Mouse (Mus musculus): ENCODE measurements around the gene Ralgapa2. TPM values are rescaled to one million over a fixed set of nuclear protein-coding genes. Genes with fewer than 3 reads are reported as not detected.

Ralgapa2 gene
- polyA plus RNA-seq, 1 experiment: 21.1 TPM

- peaks cover 5% of the 10 kb centered on the region; the same call in 1 of the 2 replicates for H3K4me1 ChIP-seq (ENCODE audit: control insufficient read depth, insufficient read depth, low read length)
- no peak for DNase-seq
- no peak for TF ChIP-seq POLR2A (IDR thresholded peaks at IDR 0.05; ENCODE audit: borderline replicate concordance, extremely low read depth, low read depth, low read length)
- TF ChIP-seq CTCF (IDR thresholded peaks at IDR 0.05; ENCODE audit: insufficient read depth, low read length): no peak
These were observed 187.0 kb downstream of the Ralgapa2 start for GRCm38 (mm10) chr2:146324907-146325715.

GRCm38 (mm10) chr2:146324140-146324906 is 187.8 kb downstream of the Ralgapa2 start:
- WGBS: 93% methylated on average over 3 of the region's 3 CpGs
- TF ChIP-seq CTCF (IDR thresholded peaks at IDR 0.05; ENCODE audit: insufficient read depth, low read length) (no peak), POLR2A (IDR thresholded peaks at IDR 0.05; ENCODE audit: borderline replicate concordance, extremely low read depth, low read depth, low read length) (no peak)

More at GRCm38 (mm10) chr2:146324907-146325715, 187.0 kb downstream of the Ralgapa2 start:
- WGBS: 54% methylated on average over 15 of the region's 15 CpGs
- H3K4me3 ChIP-seq (replicated peaks; ENCODE audit: extremely low read depth, low read depth, low read length): no peak overlapping the region

GRCm38 (mm10) chr2:146323528-146323927 is 188.6 kb downstream of the Ralgapa2 start:
- Histone ChIP-seq H3K4me1 (ENCODE audit: control insufficient read depth, insufficient read depth, low read length) (peaks cover 5% of the 10 kb centered on the region; the same call in 1 of the 2 replicates), H3K4me3 (replicated peaks; ENCODE audit: extremely low read depth, low read depth, low read length) (no peak overlapping the region)
- TF ChIP-seq POLR2A (IDR thresholded peaks at IDR 0.05; ENCODE audit: borderline replicate concordance, extremely low read depth, low read depth, low read length) (no peak), CTCF (IDR thresholded peaks at IDR 0.05; ENCODE audit: insufficient read depth, low read length) (no peak)
- no peak for DNase-seq
- 89% methylated on average over 4 of the region's 4 CpGs for WGBS

More at GRCm38 (mm10) chr2:146324140-146324906, 187.8 kb downstream of the Ralgapa2 start:
- H3K4me3 ChIP-seq (replicated peaks; ENCODE audit: extremely low read depth, low read depth, low read length): no peak overlapping the region
- DNase-seq: no peak
- peaks cover 5% of the 10 kb centered on the region; the same call in 1 of the 2 replicates for H3K4me1 ChIP-seq (ENCODE audit: control insufficient read depth, insufficient read depth, low read length)

- H3K4me3 ChIP-seq (replicated peaks; ENCODE audit: extremely low read depth, low read depth, low read length): no peak overlapping the region
- no peak for DNase-seq
- H3K4me1 ChIP-seq (ENCODE audit: control insufficient read depth, insufficient read depth, low read length): peaks cover 5% of the 10 kb centered on the region; the same call in 1 of the 2 replicates
- TF ChIP-seq CTCF (IDR thresholded peaks at IDR 0.05; ENCODE audit: insufficient read depth, low read length): no peak
- TF ChIP-seq POLR2A (IDR thresholded peaks at IDR 0.05; ENCODE audit: borderline replicate concordance, extremely low read depth, low read depth, low read length): no peak
- WGBS: 27% methylated on average over 2 of the region's 2 CpGs
These were observed 189.4 kb downstream of the Ralgapa2 start for GRCm38 (mm10) chr2:146322770-146323169.

DNA sequence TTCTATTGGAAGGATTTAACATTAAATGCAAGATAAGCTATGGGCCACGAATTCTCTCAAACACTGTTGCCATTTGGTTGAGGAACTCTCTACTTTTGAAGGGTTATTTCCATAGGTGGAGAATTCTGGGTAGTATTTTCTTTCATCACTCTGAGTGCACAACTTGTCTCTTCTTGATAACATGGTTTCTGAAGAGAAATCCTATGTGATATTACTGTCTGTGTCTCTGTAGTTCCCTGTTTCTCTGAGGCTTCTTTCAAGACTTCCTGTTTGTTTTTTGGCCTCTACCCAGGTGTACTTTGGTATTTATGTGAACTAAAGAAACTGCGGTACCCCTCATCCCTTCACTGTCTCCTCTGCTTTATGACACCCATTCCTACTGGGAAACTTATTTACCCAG is 190.1 kb downstream of the Ralgapa2 start:
- TF ChIP-seq POLR2A (IDR thresholded peaks at IDR 0.05; ENCODE audit: borderline replicate concordance, extremely low read depth, low read depth, low read length): no peak
- no peak for TF ChIP-seq CTCF (IDR thresholded peaks at IDR 0.05; ENCODE audit: insufficient read depth, low read length)
- no peak overlapping the region for H3K4me3 ChIP-seq (replicated peaks; ENCODE audit: extremely low read depth, low read depth, low read length)
- H3K4me1 ChIP-seq (ENCODE audit: control insufficient read depth, insufficient read depth, low read length): peaks cover 5% of the 10 kb centered on the region; the same call in 1 of the 2 replicates
- no peak for DNase-seq
- WGBS: 80% methylated on average over 2 of the region's 2 CpGs

- TF ChIP-seq CTCF (IDR thresholded peaks at IDR 0.05; ENCODE audit: insufficient read depth, low read length) (no peak), POLR2A (IDR thresholded peaks at IDR 0.05; ENCODE audit: borderline replicate concordance, extremely low read depth, low read depth, low read length) (no peak)
- DNase-seq: no peak
- H3K4me1 ChIP-seq (ENCODE audit: control insufficient read depth, insufficient read depth, low read length): peaks cover 5% of the 10 kb centered on the region; the same call in 1 of the 2 replicates
- no peak overlapping the region for H3K4me3 ChIP-seq (replicated peaks; ENCODE audit: extremely low read depth, low read depth, low read length)
- 94% methylated on average over 2 of the region's 2 CpGs for WGBS
These were observed 191.5 kb downstream of the Ralgapa2 start for GRCm38 (mm10) chr2:146320666-146321065.

DNA sequence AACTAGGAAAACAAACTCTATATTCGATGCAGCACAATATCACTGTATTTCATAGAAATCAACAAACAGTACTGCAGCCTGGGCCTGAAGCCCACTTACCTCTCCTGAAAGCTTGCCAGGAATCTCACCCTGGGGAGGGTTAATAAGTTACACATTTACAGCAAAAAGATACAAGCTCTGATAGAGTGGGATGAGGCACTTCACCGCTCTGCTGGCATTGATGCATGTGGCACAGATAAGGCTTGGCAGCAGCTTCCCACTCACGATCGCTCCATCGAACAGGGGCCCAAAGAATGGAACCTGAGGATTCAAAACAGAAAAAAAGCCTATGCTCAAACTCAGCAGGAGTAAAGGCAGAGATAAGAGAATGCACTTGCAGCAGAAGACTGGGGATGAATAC is 197.4 kb downstream of the Ralgapa2 start:
- no peak for DNase-seq
- no peak for TF ChIP-seq POLR2A (IDR thresholded peaks at IDR 0.05; ENCODE audit: borderline replicate concordance, extremely low read depth, low read depth, low read length)
- no peak for TF ChIP-seq CTCF (IDR thresholded peaks at IDR 0.05; ENCODE audit: insufficient read depth, low read length)
- whole genome bisulfite sequencing: 62% methylated on average over 5 of the region's 5 CpGs
- H3K4me1 ChIP-seq (ENCODE audit: control insufficient read depth, insufficient read depth, low read length): peaks cover 4% of the 10 kb centered on the region; the same call in 1 of the 2 replicates
- no peak overlapping the region for H3K4me3 ChIP-seq (replicated peaks; ENCODE audit: extremely low read depth, low read depth, low read length)

- Histone ChIP-seq H3K4me3 (replicated peaks; ENCODE audit: extremely low read depth, low read depth, low read length) (no peak overlapping the region), H3K4me1 (ENCODE audit: control insufficient read depth, insufficient read depth, low read length) (peaks cover 4% of the 10 kb centered on the region; the same call in 1 of the 2 replicates)
- TF ChIP-seq CTCF (IDR thresholded peaks at IDR 0.05; ENCODE audit: insufficient read depth, low read length) (no peak), POLR2A (IDR thresholded peaks at IDR 0.05; ENCODE audit: borderline replicate concordance, extremely low read depth, low read depth, low read length) (no peak)
- no peak for DNase-seq
- WGBS: 89% methylated on average over 4 of the region's 4 CpGs
These were observed 198.3 kb downstream of the Ralgapa2 start for GRCm38 (mm10) chr2:146313811-146314210.

- 57% methylated on average over 3 of the region's 3 CpGs for whole genome bisulfite sequencing
- H3K4me1 ChIP-seq (ENCODE audit: control insufficient read depth, insufficient read depth, low read length): peaks cover 4% of the 10 kb centered on the region; the same call in 1 of the 2 replicates
- TF ChIP-seq CTCF (IDR thresholded peaks at IDR 0.05; ENCODE audit: insufficient read depth, low read length): no peak
- TF ChIP-seq POLR2A (IDR thresholded peaks at IDR 0.05; ENCODE audit: borderline replicate concordance, extremely low read depth, low read depth, low read length): no peak
- no peak for DNase-seq
- H3K4me3 ChIP-seq (replicated peaks; ENCODE audit: extremely low read depth, low read depth, low read length): no peak overlapping the region
These were observed 201.4 kb downstream of the Ralgapa2 start for GRCm38 (mm10) chr2:146310760-146311159.
